Mouse (Mus musculus) myocyte (in vitro differentiated cells): Measurements from ENCODE around the gene Srp72.

Experiments
- E2F4 ChIP-seq: IDR thresholded peaks from one replicate; pipeline ENCODE4 v1.6.1; 2011; ENCODE audit warnings: mild to moderate bottlenecking, control low read depth, moderate library complexity; ENCODE audit not compliant: insufficient read depth
- POLR2A ChIP-seq: IDR thresholded peaks from one replicate; pipeline ENCODE4 v1.6.1; 2011; ENCODE audit warnings: low read depth, mild to moderate bottlenecking, control low read depth, moderate library complexity; ENCODE audit not compliant: insufficient read length
- POLR2AphosphoS2 ChIP-seq: IDR thresholded peaks from one replicate; pipeline ENCODE4 v1.6.1; 2011; ENCODE audit warnings: low read depth, control low read depth; ENCODE audit not compliant: insufficient read length
- TCF3 ChIP-seq: IDR thresholded peaks from one replicate; pipeline ENCODE4 v1.6.1; 2011; ENCODE audit warnings: low read depth, control low read depth; ENCODE audit not compliant: insufficient read length
- USF1 ChIP-seq: IDR thresholded peaks from one replicate; pipeline ENCODE4 v1.6.1; 2011; ENCODE audit warnings: low read depth, mild to moderate bottlenecking, control low read depth, moderate library complexity

DNA sequence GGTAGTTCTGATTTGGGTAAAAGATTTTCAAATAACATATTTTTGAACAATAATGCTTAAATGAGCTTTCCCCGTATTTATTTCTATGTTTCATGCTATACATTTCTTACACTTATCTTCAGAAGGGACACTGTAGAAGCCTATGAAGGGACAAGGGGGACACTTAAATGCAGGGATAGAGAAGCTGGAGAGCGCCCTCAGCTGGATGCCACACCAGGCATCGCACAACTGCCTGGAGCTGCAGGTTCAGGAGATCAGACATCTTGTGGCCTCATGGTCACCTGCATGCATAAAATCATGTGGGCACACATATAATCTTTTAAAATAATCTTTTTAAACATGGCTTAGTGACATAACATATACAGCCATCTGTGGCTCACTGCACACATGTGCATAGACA is 9.8 kb upstream of the Srp72 start:
- TF ChIP-seq POLR2A (no peak), USF1 (no peak), E2F4 (no peak), POLR2AphosphoS2 (no peak), TCF3 (no peak)
